Mouse (Mus musculus): ENCODE measurements around the gene Lrguk. TPM values are rescaled to one million over a fixed set of nuclear protein-coding genes. Genes with fewer than 3 reads are reported as not detected.
A peak's percentile ranks its signal among the peaks of the same experiment; 100 is the strongest.

Gene Lrguk
- polyA plus RNA-seq (2012; rRNA removed): 0.41 and 0.43 TPM in 2 replicates

- no peaks in the 10 kb centered on the region for H3K27me3 ChIP-seq (ENCODE audit: control insufficient read depth, insufficient read depth, low read length)
- H3K4me3 ChIP-seq (replicated peaks; ENCODE audit: insufficient read depth, low read depth, low read length): peak within 1 kb of the TSS; percentile 74
- H3K4me1 ChIP-seq (ENCODE audit: control insufficient read depth, insufficient read depth, low read length): no peaks in the 10 kb centered on the region
- DNase-seq: peak; percentile 85
- TF ChIP-seq POLR2A (IDR thresholded peaks at IDR 0.05; ENCODE audit: borderline replicate concordance, insufficient read depth, low read length): peak; percentile 46; the same call in 1 of the 2 replicates
- no peak for TF ChIP-seq CTCF (IDR thresholded peaks at IDR 0.05; ENCODE audit: borderline replicate concordance, insufficient read depth, low read depth, low read length)
- 4% methylated on average over 32 of the region's 32 CpGs for WGBS
- no peak within 1 kb of the TSS for H3K27ac ChIP-seq (ENCODE audit: insufficient read depth, low read length)
Measured at GRCm38 (mm10) chr6:34028933-34029745, at the start of gene Lrguk. TSS of gene Lrguk (plus strand) at chr6:34029448.

- H3K4me1 ChIP-seq (ENCODE audit: control insufficient read depth, insufficient read depth, low read length): no peaks in the 10 kb centered on the region
- no peak overlapping the region for H3K4me3 ChIP-seq (replicated peaks; ENCODE audit: insufficient read depth, low read depth, low read length)
- TF ChIP-seq POLR2A (IDR thresholded peaks at IDR 0.05; ENCODE audit: borderline replicate concordance, insufficient read depth, low read length) (no peak), CTCF (IDR thresholded peaks at IDR 0.05; ENCODE audit: borderline replicate concordance, insufficient read depth, low read depth, low read length) (no peak)
- H3K27me3 ChIP-seq (ENCODE audit: control insufficient read depth, insufficient read depth, low read length): no peaks in the 10 kb centered on the region
- WGBS: 79% methylated on average over 9 of the region's 9 CpGs
- no peak for DNase-seq
- H3K27ac ChIP-seq (ENCODE audit: insufficient read depth, low read length): no peak overlapping the region
Measured at GRCm38 (mm10) chr6:33982709-33983108, 46.5 kb upstream of the Lrguk start.

GRCm38 (mm10) chr6:33987132-33987531, 42.1 kb upstream of the Lrguk start:
- no peak overlapping the region for H3K4me3 ChIP-seq (replicated peaks; ENCODE audit: insufficient read depth, low read depth, low read length)
- WGBS: 68% methylated on average over 5 of the region's 5 CpGs
- H3K4me1 ChIP-seq (ENCODE audit: control insufficient read depth, insufficient read depth, low read length): no peaks in the 10 kb centered on the region
- TF ChIP-seq CTCF (IDR thresholded peaks at IDR 0.05; ENCODE audit: borderline replicate concordance, insufficient read depth, low read depth, low read length) (no peak), POLR2A (IDR thresholded peaks at IDR 0.05; ENCODE audit: borderline replicate concordance, insufficient read depth, low read length) (no peak)
- no peak for DNase-seq
- no peaks in the 10 kb centered on the region for H3K27me3 ChIP-seq (ENCODE audit: control insufficient read depth, insufficient read depth, low read length)
- H3K27ac ChIP-seq (ENCODE audit: insufficient read depth, low read length): no peak overlapping the region

- no peaks in the 10 kb centered on the region for H3K27me3 ChIP-seq (ENCODE audit: control insufficient read depth, insufficient read depth, low read length)
- H3K4me3 ChIP-seq (replicated peaks; ENCODE audit: insufficient read depth, low read depth, low read length): no peak overlapping the region
- H3K4me1 ChIP-seq (ENCODE audit: control insufficient read depth, insufficient read depth, low read length): no peaks in the 10 kb centered on the region
- TF ChIP-seq POLR2A (IDR thresholded peaks at IDR 0.05; ENCODE audit: borderline replicate concordance, insufficient read depth, low read length): no peak
- no peak for TF ChIP-seq CTCF (IDR thresholded peaks at IDR 0.05; ENCODE audit: borderline replicate concordance, insufficient read depth, low read depth, low read length)
- H3K27ac ChIP-seq (ENCODE audit: insufficient read depth, low read length): no peak overlapping the region
- DNase-seq: no peak
- WGBS: 37% methylated on average over 24 of the region's 24 CpGs
Measured at GRCm38 (mm10) chr6:33992213-33993034, 36.8 kb upstream of the Lrguk start.

- Histone ChIP-seq H3K27ac (ENCODE audit: insufficient read depth, low read length) (no peak overlapping the region), H3K4me3 (replicated peaks; ENCODE audit: insufficient read depth, low read depth, low read length) (no peak overlapping the region), H3K4me1 (ENCODE audit: control insufficient read depth, insufficient read depth, low read length) (no peaks in the 10 kb centered on the region), H3K27me3 (ENCODE audit: control insufficient read depth, insufficient read depth, low read length) (no peaks in the 10 kb centered on the region)
- DNase-seq: no peak
- TF ChIP-seq CTCF (IDR thresholded peaks at IDR 0.05; ENCODE audit: borderline replicate concordance, insufficient read depth, low read depth, low read length) (no peak), POLR2A (IDR thresholded peaks at IDR 0.05; ENCODE audit: borderline replicate concordance, insufficient read depth, low read length) (no peak)
- 74% methylated on average over 6 of the region's 6 CpGs for WGBS
Measured at GRCm38 (mm10) chr6:33993842-33994241, 35.4 kb upstream of the Lrguk start.

- no peak overlapping the region for H3K4me3 ChIP-seq (replicated peaks; ENCODE audit: insufficient read depth, low read depth, low read length)
- no peaks in the 10 kb centered on the region for H3K27me3 ChIP-seq (ENCODE audit: control insufficient read depth, insufficient read depth, low read length)
- DNase-seq: no peak
- no peak overlapping the region for H3K27ac ChIP-seq (ENCODE audit: insufficient read depth, low read length)
- WGBS: 39% methylated on average over 4 of the region's 4 CpGs
- TF ChIP-seq CTCF (IDR thresholded peaks at IDR 0.05; ENCODE audit: borderline replicate concordance, insufficient read depth, low read depth, low read length) (no peak), POLR2A (IDR thresholded peaks at IDR 0.05; ENCODE audit: borderline replicate concordance, insufficient read depth, low read length) (no peak)
- H3K4me1 ChIP-seq (ENCODE audit: control insufficient read depth, insufficient read depth, low read length): no peaks in the 10 kb centered on the region
Measured at GRCm38 (mm10) chr6:33998590-33998989, 30.7 kb upstream of the Lrguk start.

GRCm38 (mm10) chr6:33999530-33999929, 29.7 kb upstream of the Lrguk start:
- no peak overlapping the region for H3K27ac ChIP-seq (ENCODE audit: insufficient read depth, low read length)
- H3K27me3 ChIP-seq (ENCODE audit: control insufficient read depth, insufficient read depth, low read length): no peaks in the 10 kb centered on the region
- WGBS: 49% methylated on average over 7 of the region's 7 CpGs
- H3K4me1 ChIP-seq (ENCODE audit: control insufficient read depth, insufficient read depth, low read length): no peaks in the 10 kb centered on the region
- no peak for TF ChIP-seq CTCF (IDR thresholded peaks at IDR 0.05; ENCODE audit: borderline replicate concordance, insufficient read depth, low read depth, low read length)
- no peak for TF ChIP-seq POLR2A (IDR thresholded peaks at IDR 0.05; ENCODE audit: borderline replicate concordance, insufficient read depth, low read length)
- H3K4me3 ChIP-seq (replicated peaks; ENCODE audit: insufficient read depth, low read depth, low read length): no peak overlapping the region
- no peak for DNase-seq
